Mouse (Mus musculus): ENCODE data around the gene Ubb.
"Not testable (repeated sequence)": the region's sequence is repeated elsewhere in the genome, so short reads cannot be mapped to it uniquely, and the experiment has no call there.

Ubb gene

DNA sequence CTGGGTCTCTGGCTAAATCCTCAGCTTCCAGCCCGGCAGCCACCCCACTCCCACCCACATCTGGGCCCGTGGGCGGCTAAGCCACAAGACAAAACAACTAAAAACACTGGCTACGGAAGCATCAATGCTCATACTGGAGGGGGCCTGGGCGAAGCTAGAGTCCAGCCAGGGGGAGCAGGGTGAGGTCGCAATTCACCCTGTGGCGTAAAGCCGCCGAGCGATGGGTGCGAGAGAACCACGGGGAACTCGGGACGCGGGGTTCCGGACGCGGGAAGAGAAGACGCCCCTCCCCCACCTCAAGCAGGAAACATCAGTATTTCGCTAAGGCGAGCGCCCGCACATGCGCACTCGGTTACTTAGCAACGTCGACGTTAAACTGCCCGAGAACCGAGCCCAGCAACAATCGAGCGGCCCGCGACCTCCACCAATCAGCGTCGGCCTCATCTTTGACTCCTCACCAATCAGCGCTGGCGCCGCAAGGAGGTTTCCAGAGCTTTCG is at the start of gene Ubb:
Gene Ubb (plus strand): TSS at position 445 of the 499 bp plus-strand sequence.
- peak; percentile 99 to 100 for DNase-seq

- DNase-seq = no peak
Measured at GRCm38 (mm10) chr11:62507683-62508082, 43.3 kb upstream of the Ubb start.

GRCm38 (mm10) chr11:62508365-62508764 is 42.6 kb upstream of the Ubb start:
- DNase-seq = not testable (repeated sequence)

DNA sequence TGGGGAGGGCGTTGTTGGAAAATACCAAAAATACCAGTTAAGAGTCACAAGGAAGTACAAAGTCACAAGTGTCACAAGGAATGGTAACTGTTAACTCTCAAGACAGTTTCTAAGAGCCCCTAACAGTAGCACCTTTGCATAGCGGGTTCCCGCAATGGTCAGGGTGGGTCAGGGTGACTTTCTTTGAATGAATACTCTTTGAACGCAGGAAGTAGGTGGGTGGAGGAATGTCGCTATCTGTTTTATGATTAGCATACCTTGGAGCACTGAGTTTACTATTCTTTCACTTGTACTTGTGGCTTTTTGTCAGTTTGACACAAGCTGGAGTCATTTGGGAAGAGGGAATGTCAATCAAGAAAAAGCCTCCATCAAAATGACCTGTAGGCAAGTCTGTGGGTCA is 42.2 kb upstream of the Ubb start:
- DNase-seq = not testable (repeated sequence)

- no peak for DNase-seq
Measured at GRCm38 (mm10) chr11:62509571-62509970, 41.4 kb upstream of the Ubb start.

DNA sequence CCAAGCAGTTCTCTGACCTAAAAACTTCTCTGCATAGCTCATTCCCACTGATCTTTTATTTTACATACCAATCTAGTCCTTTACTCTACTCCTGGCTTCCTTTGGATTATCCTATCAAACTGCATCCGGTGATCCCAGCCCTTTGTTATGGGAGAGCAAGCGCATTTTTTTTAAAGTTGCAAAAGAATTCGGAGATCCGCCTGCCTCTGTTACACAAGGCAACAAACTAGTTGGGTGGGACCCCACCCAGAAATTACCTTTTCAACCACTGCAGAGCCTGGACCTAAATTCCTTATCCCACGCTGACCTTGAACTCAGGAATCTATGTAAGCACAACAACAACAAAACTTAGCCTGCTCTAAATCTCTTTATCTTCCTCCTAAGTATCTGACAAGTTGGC is 40.0 kb upstream of the Ubb start:
- DNase-seq = no peak

DNA sequence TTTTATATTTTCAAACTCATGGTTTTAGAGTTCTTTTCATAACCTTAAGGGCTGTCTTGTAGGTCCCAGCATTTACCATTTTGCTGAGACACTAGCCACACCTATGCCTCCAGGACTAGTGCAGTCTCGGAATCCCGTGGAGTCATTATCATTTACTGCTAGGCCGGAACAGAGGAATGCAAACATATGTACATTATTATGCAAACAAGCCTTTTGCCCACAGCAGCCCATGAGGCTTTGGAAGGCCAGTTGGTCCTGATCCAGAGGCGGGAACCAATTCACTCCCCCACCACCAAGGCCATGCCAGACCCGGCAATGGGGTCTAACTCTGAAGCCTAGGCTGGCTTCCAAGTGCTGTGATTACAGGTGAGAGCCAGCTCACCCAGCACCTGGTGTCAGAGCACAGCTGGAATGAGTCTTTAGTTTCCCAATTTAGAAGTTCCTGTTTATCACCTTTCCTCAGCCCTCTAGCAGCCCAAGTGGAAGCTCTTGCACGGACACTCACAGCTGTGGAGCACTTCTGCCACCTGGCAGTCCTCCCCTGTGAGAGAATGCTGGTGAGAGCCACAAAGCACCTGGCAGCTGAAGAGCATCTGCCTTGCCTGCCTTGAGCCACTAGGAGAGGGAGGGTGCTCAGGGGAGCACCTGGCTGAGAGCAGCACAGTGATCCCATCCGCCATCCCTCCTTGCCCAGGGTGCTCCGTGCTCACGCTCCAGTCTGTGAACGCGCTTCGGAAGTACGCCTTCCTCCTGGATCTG is 39.3 kb upstream of the Ubb start:
- DNase-seq = peak in 1 of 2 experiments; percentile 11

DNA sequence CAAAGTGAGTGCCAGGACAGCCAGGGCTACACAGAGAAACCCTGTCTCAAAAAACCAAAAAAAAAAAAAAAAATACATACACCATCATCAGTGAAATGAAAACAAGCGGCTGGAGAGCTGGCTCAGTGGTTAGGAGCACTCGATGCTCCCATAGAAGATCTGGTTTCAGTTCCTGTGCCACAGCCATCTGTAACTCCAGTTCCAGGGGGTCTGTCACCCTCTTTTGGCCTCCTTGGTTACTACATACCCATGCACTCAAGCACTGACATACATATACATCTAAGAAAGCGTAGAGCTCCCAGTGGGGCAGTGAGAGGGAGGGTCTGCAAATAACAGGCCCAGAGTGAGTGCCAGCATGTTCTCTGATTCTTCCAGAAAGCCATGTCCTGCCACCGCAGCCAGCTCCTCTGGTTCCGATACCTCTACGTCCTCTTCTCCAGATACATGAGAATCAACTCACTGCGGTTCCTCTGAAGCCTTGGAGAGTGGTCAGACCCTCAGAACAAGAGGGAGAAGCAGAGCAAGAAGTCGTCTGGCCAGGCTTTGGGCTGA is 38.4 kb upstream of the Ubb start:
- no peak for DNase-seq

- no peak for DNase-seq
Measured at GRCm38 (mm10) chr11:62513311-62513710, 37.7 kb upstream of the Ubb start.

DNA sequence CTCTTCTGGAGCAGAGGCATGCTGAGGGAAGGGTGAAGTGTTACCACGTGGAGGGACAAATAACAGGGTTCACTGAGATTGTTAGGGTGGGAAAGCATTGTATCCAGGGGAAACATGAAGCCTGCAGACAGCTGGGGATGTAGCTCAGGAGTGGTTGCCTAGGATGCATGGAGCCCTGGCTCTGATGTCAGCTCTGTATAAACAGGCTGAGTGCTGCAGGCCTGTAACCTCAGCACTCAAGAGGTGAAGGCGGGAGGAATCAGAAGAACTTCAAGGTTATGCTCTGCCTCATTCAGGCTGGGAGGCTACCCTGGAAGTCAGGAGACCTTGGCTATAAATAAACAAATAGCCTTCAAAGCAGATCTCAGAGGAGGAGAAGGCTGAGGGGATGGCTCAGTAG is 32.0 kb upstream of the Ubb start:
- DNase-seq = peak in 1 of 2 experiments; percentile 18

DNA sequence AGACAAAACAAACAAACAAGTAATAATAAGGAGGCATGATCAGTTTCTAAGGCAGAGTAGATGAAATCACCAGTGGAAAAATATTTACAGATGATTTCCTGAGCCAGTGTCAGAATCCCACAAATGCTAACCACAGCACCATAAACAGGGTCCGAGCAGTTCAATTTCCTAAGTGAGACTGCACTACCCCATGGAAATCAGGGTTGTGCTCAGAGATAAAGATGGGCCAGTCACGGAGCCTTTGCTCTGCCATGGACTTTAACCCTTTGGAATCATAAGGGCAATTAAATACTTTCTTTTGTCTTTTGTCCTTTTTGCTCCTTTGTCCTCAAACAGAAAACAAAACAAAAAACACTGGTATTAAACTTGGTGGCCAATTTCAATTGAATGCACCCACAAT is 28.7 kb upstream of the Ubb start:
- no peak for DNase-seq

DNA sequence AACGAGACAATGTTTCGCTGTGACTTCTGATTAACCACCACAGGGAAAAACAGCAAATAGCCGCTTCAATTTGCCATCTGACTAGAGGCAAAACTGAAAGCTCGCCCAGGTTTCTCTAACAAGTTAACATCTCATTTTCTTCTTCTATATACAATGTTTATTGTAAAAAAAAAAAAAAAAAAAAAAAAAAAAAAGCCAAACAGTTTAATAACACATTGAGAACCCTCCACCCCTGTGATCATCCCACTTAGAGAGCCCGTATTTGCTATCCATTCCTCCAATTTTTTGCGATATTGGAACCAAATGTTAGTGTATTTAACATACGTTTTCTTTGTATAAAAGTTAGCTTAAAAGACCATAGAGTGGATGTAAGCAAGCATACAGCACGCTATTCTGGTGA is 13.9 kb upstream of the Ubb start:
- no peak for DNase-seq

GRCm38 (mm10) chr11:62537590-62537989 is 13.4 kb upstream of the Ubb start:
- DNase-seq = no peak

GRCm38 (mm10) chr11:62538321-62539088 is 12.5 kb upstream of the Ubb start:
- DNase-seq = peak; percentile 68 to 78

DNA sequence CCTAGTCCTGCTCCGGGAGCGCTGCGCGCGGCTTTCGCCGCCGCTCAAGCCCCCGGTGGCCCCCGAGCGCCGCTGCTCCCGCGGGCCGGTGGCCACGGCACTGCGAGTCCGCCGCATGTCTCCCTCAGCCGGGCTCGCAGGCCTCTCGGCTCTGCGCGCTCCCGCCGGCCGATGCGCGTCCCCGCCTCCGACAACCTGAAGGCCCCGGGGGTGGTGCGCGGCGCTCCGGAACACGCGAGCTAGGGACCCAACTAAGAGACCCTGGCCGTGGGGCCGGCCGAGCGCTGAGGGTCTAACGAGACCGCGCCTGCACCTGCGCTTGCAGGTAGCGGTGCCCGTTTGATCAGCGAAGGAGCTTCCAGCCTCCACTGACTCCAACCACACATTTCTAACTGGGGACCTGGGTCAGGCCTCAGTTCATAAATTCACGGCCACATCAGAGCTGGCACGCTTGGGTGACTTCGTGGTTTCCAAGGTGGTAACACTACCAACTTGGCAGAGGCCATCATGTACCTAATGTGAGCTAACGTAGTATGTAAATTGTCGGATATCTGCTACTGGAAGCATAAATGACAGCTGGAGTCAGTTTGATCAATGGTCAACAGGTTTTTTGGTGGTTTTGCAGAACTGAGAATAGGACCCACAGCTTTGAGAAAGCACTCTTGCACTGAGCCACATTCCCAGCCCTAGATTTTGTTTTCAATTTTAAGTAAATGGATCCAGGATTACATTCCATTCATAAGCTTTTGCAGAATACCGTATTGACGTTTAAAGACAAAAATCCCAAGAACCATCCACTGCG is 11.7 kb upstream of the Ubb start, which contains the start of gene Cenpv:
Gene Cenpv (minus strand): TSS at position 173 of the 802 bp plus-strand sequence.
- DNase-seq = peak; percentile 83 to 89

DNA sequence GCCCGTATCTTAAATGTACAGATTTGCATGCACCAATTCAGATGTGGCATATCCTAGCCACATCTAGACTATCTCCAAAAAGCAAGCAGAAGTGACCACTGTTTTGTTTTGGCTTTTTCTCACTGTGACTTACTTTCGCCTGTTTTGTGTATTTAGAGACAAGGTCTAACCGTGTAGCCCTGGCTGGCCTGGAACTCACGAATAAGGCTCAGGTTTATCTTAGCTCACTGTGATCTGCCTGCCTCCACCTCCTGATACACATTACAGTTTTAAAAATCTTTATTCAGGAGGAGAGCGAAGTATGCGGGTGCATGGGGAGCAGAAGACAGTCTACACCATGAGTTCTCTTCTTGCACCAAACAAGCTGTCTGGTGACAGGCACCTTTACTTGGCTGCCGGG is 10.8 kb upstream of the Ubb start:
- DNase-seq = no peak

DNA sequence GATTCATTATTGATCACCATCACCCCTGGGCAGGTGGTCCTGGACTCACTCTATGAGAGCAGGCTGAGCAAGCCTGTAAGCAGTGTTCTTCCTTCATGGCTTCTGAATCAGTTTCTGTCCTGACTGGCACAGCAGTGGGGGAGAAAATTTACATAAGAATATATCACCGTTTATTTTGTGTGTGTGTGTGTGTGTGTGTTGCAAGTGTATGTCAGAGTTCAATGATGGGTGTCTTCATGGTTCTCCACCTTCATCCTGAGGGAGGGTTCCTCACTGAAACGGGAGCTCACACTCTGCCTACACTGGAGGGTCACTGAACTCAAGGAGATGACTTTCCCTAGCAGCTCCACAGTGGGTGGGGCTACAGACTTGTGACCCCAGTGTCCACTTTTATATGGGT is 10.0 kb upstream of the Ubb start:
- no peak for DNase-seq

DNA sequence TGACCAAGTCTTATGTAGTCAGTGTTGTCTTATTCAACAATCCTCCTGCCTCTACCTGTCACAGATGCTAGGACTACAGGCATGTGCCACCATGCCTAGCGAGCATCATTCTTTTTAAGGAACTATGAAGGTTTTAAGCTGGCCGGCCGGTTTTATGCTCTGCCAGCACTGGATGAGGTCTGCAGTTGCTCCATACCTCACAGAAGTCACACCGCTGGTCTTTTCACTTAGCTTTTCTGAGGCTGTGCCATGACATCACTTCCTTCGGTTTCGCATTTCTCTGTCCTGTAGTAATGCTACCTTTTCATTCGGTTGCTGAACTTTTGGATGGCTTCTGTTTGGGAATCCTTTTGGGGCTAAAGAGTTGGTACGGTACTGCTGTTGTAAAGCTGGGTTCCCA is 9.4 kb upstream of the Ubb start:
- DNase-seq = no peak

GRCm38 (mm10) chr11:62543991-62544390 is 7.0 kb upstream of the Ubb start:
- DNase-seq = no peak

DNA sequence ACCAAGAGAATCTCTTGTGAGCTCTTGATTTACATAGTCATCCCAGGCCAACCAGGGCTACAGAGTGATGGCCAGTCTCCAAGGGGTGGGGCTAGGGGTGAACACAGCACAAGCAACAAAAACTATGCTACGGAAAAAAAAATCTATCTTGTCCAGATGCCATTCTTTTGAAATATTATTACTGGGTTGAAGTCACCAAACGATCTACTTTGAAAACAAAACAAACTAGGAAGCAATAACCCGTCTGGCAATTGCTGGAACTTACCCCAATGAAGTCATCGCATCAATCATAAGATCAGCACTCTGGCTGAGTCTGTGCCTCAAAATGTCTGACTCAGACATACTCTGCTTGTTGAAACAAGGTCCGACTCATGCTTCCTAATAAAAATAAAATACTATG is 1.2 kb upstream of the Ubb start:
- DNase-seq = peak; percentile 76 to 83

DNA sequence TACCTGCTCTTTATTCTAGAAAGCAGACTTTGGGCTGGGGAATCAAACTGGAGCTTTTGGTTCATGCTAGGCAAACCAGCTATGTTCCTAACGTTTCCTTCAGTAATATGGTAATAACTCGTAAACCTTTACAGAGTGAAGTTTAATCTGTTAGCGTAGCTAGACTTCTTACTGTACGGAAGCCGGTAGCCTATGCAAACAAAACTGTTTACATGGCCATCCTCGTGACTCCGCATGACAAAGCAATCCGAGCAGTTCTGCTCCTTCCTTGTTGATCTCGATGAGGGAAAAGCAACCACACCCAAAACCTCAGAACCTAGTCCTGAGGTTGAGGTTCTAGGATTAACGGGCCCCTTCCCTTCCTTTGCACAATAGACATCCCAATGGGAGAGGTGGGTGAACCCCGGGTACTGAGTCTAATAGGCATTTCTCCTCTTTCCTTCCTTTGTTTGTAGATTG is 715 bp upstream of the Ubb start:
- DNase-seq = peak; percentile 54 to 70

All from kidney, postnatal 4 days (tissue).